Mouse (Mus musculus) stomach, embryonic 15.5 days (tissue): ENCODE data around the gene Hspe1. TPM values are rescaled to one million over a fixed set of nuclear protein-coding genes. Genes with fewer than 3 reads are reported as not detected.
"Not testable (repeated sequence)": the region's sequence is repeated elsewhere in the genome, so short reads cannot be mapped to it uniquely, and the experiment has no call there.

Experiments
- ATAC-seq: fragments of 200-750 bp; cut with Nextera tagmentation; 2 replicates; pipeline ENCODE4 v1.8.0; 2017; ENCODE audit warnings: low read depth, moderate number of reproducible peaks, moderate TSS enrichment; ENCODE audit not compliant: insufficient read depth, low FRiP score
- H3K27ac ChIP-seq: fragments of 300-500 bp; sonication (generic); 2 replicates; pipeline ENCODE4 v1.5.1; 2015; ENCODE audit warnings: mild to moderate bottlenecking, inconsistent platforms
- H3K27me3 ChIP-seq: fragments of 300-500 bp; sonication (generic); replicated peaks from 2 replicates; pipeline ENCODE4 v1.6.1; 2015; ENCODE audit warnings: inconsistent platforms
- H3K36me3 ChIP-seq: fragments of 300-500 bp; sonication (generic); 2 replicates; pipeline ENCODE4 v1.6.1; 2015; ENCODE audit warnings: inconsistent platforms
- H3K4me1 ChIP-seq: fragments of 300-500 bp; sonication (generic); 2 replicates; pipeline ENCODE4 v1.6.1; 2015; ENCODE audit warnings: inconsistent platforms
- H3K4me2 ChIP-seq: fragments of 300-500 bp; sonication (generic); 2 replicates; pipeline ENCODE4 v1.6.1; 2015; ENCODE audit warnings: mild to moderate bottlenecking, inconsistent platforms
- H3K4me3 ChIP-seq: fragments of 300-500 bp; sonication (generic); replicated peaks from 2 replicates; pipeline ENCODE4 v1.5.1; 2015; ENCODE audit warnings: inconsistent platforms
- H3K9ac ChIP-seq: fragments of 300-500 bp; sonication (generic); 2 replicates; pipeline ENCODE4 v1.6.1; 2015; ENCODE audit warnings: inconsistent platforms
- H3K9me3 ChIP-seq: fragments of 300-500 bp; sonication (generic); 2 replicates; pipeline ENCODE4 v1.6.1; 2016; ENCODE audit warnings: inconsistent platforms
- WGBS: fragments of 180-500 bp; shearing (Covaris S2); methylation state at CpG from one replicate; pipeline ENCODE4 v1.1.7; 2015; 5-methylcytosine and 5-hydroxymethylcytosine counted together
- polyA plus RNA-seq: library from polyadenylated mRNA; unstranded; fragments of >200 nt; fragmentation: Nextera tagmentation; extraction: Ambion mirVana; gene quantifications from 2 replicates; pipeline ENCODE4 v1.2.1, GENCODE M21; 2015

The Hspe1 gene
- polyA plus RNA-seq, 1 experiment from 2014 or later = 499 TPM

DNA sequence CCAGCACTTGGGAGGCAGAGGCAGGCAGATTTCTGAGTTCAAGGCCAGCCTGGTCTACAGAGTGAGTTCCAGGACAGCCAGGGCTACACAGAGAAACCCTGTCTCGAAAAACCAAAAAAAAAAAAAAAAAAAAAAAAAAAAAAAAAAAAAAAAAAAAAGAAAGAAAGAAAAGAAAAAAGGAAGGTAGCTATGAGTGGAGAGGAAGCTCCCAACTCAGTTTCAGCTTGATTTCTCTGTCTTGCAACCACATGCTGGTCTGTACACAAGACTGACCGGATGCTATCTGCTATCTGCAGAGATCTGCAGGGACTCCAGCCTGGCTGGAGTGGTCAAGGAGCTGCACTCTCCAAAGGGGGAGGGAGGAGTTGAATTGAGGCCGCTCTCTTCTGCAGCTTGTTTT is 29.5 kb upstream of the Hspe1 start:
- not testable (repeated sequence) for ATAC-seq, H3K9ac ChIP-seq, H3K4me3 ChIP-seq, H3K27me3 ChIP-seq, H3K4me2 ChIP-seq, H3K4me1 ChIP-seq, H3K36me3 ChIP-seq, H3K9me3 ChIP-seq, H3K27ac ChIP-seq
- WGBS = 84% methylated on average over 2 of the region's 3 CpGs

DNA sequence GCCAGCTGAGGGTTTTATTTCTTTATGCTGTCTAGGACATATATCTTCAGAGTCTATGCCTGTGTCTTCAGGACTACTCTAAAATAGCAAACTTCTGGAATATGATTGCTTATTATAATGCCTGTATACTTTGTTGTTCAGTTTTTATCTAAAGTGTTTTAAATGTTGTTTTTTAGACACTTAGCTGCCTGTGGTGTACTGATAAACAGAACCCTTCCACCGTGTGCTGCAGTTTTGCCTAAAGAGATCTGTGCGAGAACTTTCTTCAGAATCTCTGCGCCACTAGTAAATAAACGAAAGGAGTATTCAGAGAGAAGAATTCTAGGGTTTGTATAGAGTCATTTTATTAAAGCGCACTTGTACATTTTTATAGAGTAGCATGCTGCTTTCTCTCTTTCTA is 26.8 kb upstream of the Hspe1 start:
- H3K9me3 ChIP-seq = no peaks in the 10 kb centered on the region
- WGBS = 83% methylated on average over 5 of the region's 5 CpGs
- ATAC-seq = no peak

DNA sequence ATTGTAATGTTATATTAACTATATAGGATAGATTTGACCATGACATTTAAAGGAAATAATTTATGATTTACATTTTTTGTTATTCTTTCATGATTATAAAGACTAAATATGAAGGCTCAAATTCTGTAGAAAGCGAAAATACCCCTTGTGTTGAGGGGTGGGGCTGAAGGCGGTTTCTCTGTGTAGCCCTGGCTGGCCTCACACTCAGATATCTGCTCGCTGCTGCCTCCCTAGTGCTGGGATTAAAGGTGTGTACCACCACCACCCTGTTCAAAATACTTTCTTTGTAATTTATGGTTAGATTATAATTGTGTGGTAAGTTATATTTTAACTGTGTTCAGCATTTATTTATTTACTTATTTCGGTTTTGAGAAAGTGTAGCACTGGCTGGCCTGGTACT is 26.2 kb upstream of the Hspe1 start:
- no peaks in the 10 kb centered on the region for H3K27me3 ChIP-seq
- no peak overlapping the region for H3K4me3 ChIP-seq
- H3K27ac ChIP-seq = no peak overlapping the region
- H3K9me3 ChIP-seq = no peaks in the 10 kb centered on the region
- H3K36me3 ChIP-seq = peaks cover 10% of the 10 kb centered on the region; the same call in 1 of the 2 replicates
- H3K4me1 ChIP-seq = no peaks in the 10 kb centered on the region
- no peak overlapping the region for H3K9ac ChIP-seq
- WGBS = 87% methylated on average over 4 of the region's 4 CpGs
- H3K4me2 ChIP-seq = no peak overlapping the region
- no peak for ATAC-seq

More for the DNA sequence above, 26.8 kb upstream of the Hspe1 start:
- Histone ChIP-seq H3K36me3 (peaks cover 11% of the 10 kb centered on the region; the same call in 1 of the 2 replicates), H3K27me3 (no peaks in the 10 kb centered on the region), H3K9ac (no peak overlapping the region), H3K4me2 (no peak overlapping the region), H3K4me1 (no peaks in the 10 kb centered on the region), H3K27ac (no peak overlapping the region), H3K4me3 (no peak overlapping the region)

DNA sequence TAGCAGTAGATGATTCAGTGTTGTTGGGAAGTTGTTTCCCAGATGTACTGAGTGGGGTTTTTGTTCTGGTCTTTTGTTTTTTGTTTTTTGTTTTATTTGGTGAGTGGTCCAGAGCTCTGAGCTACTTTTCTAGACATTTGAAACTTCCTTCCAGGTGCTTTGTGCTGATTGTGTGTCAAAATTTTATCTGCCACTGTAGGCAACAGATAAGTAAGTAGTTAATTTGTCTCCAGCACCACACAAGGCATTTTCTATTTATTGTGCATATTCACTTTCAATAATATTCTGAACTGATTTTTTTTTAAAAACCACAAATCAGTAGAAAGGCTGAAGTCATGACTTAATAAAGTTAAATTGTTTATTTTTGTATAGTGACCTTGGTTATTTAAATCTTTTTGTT is 15.6 kb upstream of the Hspe1 start:
- H3K27ac ChIP-seq, H3K4me2 ChIP-seq, H3K36me3 ChIP-seq, H3K27me3 ChIP-seq, H3K4me3 ChIP-seq, H3K9me3 ChIP-seq, H3K4me1 ChIP-seq, H3K9ac ChIP-seq, ATAC-seq: not testable (repeated sequence)

DNA sequence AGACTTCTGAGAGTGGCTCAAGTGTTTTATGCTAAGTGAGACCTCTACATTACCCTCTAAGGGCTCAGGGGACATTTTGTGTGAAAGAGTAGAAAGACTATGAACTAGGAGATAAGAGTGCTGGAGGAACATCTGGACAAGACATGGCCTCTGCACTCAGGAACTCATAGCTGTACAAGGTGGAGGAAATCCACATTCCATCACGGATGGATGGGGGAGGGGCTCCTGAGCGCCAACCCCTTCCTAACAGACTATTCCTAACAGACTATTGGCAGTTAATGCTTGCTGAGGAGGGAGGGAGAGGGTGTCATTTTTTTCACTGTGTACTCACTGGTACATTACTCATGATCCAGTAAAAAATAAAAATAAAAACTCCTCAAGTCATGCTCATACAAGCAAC is 13.2 kb upstream of the Hspe1 start:
- Histone ChIP-seq H3K4me2 (no peak overlapping the region), H3K36me3 (peaks cover 14% of the 10 kb centered on the region), H3K4me3 (no peak overlapping the region), H3K27ac (no peak overlapping the region), H3K27me3 (no peaks in the 10 kb centered on the region), H3K9ac (no peak overlapping the region), H3K9me3 (no peaks in the 10 kb centered on the region), H3K4me1 (no peaks in the 10 kb centered on the region)
- no peak for ATAC-seq
- 37% methylated on average over 2 of the region's 2 CpGs for WGBS

DNA sequence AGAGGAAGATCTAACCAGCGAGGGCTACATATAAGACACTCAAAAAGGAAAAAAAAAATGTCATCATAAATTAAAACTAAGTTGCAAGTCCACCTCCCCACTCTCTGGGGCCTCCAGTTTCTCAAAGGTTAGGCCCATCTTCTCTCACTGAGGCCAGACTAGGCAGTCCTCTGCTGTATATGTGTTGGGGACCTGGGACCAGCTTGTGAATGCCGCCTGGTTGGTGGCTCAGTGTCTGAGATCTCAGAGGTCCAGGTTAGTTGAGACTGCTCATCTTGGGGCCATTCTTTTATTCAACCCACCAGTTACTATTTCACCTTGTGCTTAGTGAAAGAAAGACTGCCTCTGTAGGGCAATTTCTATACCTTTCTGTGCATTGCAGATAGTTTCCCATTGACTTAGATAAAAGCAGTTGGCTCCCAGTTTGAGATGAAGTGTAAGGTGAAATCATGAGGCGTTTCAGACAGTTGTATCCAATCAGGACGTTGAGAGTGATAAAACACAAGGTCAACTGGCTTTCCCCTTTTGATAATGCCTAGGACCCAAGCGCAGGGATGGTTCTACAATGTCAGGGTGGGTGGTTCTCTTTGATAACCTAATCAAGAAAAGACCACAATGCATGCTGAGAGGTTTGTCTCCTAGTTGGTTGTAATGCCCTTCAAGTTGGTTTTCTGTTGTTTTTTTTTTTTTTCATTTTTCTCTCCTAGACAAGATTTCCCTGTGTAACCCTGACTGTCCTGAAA is 12.1 kb upstream of the Hspe1 start:
- Histone ChIP-seq H3K36me3 (peaks cover 23% of the 10 kb centered on the region), H3K27me3 (no peaks in the 10 kb centered on the region), H3K9me3 (no peaks in the 10 kb centered on the region), H3K4me1 (no peaks in the 10 kb centered on the region), H3K4me2 (no peak overlapping the region), H3K27ac (no peak overlapping the region), H3K4me3 (no peak overlapping the region), H3K9ac (no peak overlapping the region)
- peak; percentile 58; the same call in 1 of the 2 replicates for ATAC-seq
- 62% methylated on average over 5 of the region's 5 CpGs for WGBS

DNA sequence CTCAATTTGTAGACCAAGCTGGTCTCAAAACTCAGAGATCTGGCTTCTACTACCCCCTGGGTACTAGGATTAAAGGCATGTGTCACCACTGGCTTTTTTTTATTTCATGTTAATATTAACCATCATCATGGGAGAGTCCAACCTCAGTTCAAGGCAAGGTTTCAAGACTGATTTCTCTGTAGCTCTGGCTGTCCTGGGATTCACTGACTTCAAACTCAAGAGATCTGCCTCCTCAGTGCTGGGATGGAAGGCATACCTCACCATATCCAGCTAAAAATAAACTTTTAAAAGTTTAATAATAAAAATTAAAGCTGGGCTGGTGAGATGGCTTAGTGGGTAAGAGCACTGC is 11.6 kb upstream of the Hspe1 start:
- Histone ChIP-seq H3K27ac (no peak overlapping the region), H3K9me3 (no peaks in the 10 kb centered on the region), H3K36me3 (peaks cover 28% of the 10 kb centered on the region), H3K27me3 (no peaks in the 10 kb centered on the region), H3K4me3 (no peak overlapping the region), H3K4me2 (no peak overlapping the region), H3K4me1 (no peaks in the 10 kb centered on the region), H3K9ac (no peak overlapping the region)
- no peak for ATAC-seq

DNA sequence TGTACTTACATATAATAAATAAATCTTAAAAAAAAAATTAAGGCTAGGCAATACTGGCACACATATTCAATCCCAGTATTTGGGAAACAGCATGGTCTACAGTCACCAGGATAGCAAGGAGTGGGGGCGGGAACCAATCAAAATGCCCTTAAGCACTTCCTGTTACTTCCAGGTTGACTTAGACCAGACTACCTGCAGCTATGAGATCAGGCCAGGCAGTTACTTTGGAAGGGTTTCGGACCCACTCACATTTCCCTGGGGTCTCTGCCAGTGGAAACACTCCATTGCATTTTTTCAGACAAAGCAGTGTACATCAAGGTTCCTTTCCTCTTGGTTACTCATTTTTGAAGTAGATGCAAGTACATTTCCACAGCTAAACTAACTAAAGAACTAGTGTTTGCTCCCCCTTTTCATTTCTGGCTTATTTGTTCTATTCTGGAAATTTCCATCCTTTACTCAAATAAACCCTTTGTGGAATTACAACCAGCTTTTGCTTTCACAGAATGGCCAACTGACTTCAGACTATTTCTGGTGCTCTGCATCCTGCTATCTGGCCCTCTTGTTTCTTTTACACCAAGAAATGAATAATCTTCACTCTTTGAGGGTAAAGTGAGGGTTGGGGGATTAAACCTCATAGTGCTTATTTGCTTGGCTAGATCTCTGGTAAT is 10.9 kb upstream of the Hspe1 start:
- Histone ChIP-seq H3K9ac (no peak overlapping the region), H3K27ac (no peak overlapping the region), H3K9me3 (no peaks in the 10 kb centered on the region), H3K36me3 (peaks cover 28% of the 10 kb centered on the region), H3K27me3 (no peaks in the 10 kb centered on the region), H3K4me2 (no peak overlapping the region), H3K4me3 (no peak overlapping the region), H3K4me1 (no peaks in the 10 kb centered on the region)
- 88% methylated on average over 2 of the region's 2 CpGs for WGBS
- ATAC-seq = no peak

DNA sequence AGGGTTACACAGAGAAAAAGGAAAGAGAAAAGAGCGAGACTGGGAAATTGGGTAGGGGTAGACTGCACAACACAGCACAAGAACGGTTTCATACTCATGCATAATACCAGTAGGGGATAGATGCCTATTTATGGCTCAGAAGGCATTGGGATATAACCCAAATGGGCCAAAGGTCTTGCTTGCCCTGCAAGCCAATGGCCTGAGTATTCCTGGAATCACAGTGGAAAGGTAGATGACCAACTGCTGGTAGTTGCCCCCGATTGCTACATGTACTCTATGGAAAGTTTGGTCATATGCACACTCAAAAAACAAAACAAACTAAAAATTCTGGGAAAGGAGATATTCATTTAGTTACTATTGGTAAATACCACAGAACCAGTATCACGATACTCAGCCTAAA is 8.3 kb upstream of the Hspe1 start:
- Histone ChIP-seq H3K9me3 (no peaks in the 10 kb centered on the region), H3K36me3 (peaks cover 52% of the 10 kb centered on the region), H3K4me1 (no peaks in the 10 kb centered on the region), H3K4me3 (no peak overlapping the region), H3K4me2 (no peak overlapping the region), H3K9ac (no peak overlapping the region), H3K27me3 (no peaks in the 10 kb centered on the region), H3K27ac (no peak overlapping the region)
- no peak for ATAC-seq
- 95% methylated on average over 4 of the region's 4 CpGs for WGBS

DNA sequence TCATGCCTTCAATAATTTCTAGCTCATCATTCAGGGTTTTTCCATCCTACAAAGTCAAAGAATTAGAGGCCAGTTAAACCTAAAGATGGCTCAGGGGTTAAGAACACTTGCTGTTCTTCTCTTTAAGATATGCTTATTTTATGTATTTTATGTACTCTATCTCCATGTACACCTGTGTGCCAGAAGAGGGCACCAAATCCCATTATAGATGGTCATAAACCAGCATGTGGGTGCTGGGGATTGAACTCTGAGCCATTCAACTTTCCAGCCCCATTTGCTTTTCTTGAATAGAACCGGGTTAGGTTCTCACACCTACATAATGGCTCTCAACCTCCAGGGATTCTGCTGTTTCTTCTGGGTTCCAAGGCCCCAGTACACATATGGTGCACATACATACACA is 5.8 kb upstream of the Hspe1 start:
- H3K9me3 ChIP-seq = no peaks in the 10 kb centered on the region
- H3K4me3 ChIP-seq = no peak overlapping the region
- no peak overlapping the region for H3K27ac ChIP-seq
- no peak for ATAC-seq
- WGBS = 86% methylated on average over 1 of the region's 1 CpGs
- H3K27me3 ChIP-seq = no peaks in the 10 kb centered on the region
- peaks cover 52% of the 10 kb centered on the region for H3K36me3 ChIP-seq
- no peak overlapping the region for H3K9ac ChIP-seq
- peaks cover 7% of the 10 kb centered on the region; the same call in 1 of the 2 replicates for H3K4me1 ChIP-seq
- no peak overlapping the region for H3K4me2 ChIP-seq

DNA sequence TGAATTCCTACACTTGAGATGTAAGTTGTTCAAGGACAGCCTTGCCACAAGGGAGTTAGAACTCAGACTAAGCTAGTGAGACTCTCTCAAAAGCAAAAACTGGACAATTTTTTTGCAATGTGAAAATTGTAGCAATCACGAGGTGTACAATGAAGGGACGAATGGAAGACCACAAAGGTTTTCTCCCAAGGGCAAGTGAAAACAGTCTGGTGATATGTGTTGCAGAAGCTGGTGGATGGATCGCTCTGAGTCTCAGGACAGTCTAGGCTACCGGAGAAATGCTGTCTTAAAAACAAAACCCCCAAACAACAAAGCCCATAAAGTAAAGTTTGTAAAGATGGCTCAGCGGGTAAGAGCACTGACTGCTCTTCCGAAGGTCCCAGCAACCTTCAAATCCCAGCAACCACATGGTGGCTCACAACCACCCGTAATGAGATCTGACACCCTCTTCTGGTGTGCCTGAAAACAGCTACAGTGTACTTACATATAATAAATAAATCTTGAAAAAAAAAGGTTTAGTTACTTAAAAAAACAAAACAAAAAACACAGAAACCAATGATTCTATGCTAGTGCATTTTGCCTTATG is 2.1 kb upstream of the Hspe1 start:
- H3K27me3 ChIP-seq = no peaks in the 10 kb centered on the region
- H3K36me3 ChIP-seq = peaks cover 31% of the 10 kb centered on the region
- peak overlapping the region; percentile 61 for H3K4me2 ChIP-seq
- ATAC-seq = no peak
- WGBS = 58% methylated on average over 7 of the region's 7 CpGs
- no peaks in the 10 kb centered on the region for H3K9me3 ChIP-seq
- peak overlapping the region; percentile 98 for H3K4me3 ChIP-seq
- no peak overlapping the region for H3K27ac ChIP-seq
- no peak overlapping the region for H3K9ac ChIP-seq
- H3K4me1 ChIP-seq = peaks cover 15% of the 10 kb centered on the region

DNA sequence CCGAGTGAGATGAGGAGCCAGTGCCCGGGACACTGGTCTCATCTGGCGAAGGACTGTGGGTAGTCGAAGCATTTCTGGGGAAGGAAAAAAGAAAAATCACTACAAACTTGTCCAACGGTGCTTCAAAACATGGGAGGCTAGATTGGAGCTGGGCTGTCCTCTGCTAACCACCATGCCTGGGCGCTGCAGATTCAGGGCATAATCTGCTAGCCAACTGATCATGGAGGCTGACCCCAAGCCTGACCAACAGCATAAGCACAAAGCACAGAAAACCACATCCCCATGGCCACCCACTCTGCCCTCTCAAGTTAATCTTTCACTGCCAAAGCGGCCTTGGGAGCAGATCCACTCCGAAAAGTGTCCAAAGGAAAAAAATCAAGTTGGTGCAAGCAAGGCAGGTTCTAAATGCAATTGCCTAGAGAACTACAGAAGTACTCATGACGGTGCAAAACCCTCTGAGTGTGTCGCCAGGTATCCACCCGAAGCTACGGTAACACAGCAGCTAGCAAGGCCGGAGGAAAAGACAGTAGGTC is 998 bp upstream of the Hspe1 start:
- no peaks in the 10 kb centered on the region for H3K27me3 ChIP-seq
- ATAC-seq = no peak
- peaks cover 15% of the 10 kb centered on the region for H3K4me1 ChIP-seq
- peak overlapping the region; percentile 61 for H3K4me2 ChIP-seq
- H3K4me3 ChIP-seq = peak overlapping the region; percentile 98
- peak overlapping the region; percentile 95 for H3K9ac ChIP-seq
- under 1% methylated on average over 13 of the region's 13 CpGs for WGBS
- H3K36me3 ChIP-seq = peaks cover 25% of the 10 kb centered on the region
- H3K9me3 ChIP-seq = no peaks in the 10 kb centered on the region
- H3K27ac ChIP-seq = peak overlapping the region; percentile 96
